Mouse (Mus musculus) bone marrow, adult 2 months (tissue): ENCODE data around the gene Ddah1.

Experiments
- CTCF ChIP-seq: fragments of 200-500 bp; IDR thresholded peaks from 2 replicates; pipeline ENCODE4 v1.5.1; 2011; ENCODE audit warnings: low read length, control low read depth; ENCODE audit not compliant: control insufficient read depth, insufficient read depth
- POLR2A ChIP-seq: fragments of 200-500 bp; IDR thresholded peaks from 2 replicates; pipeline ENCODE4 v1.6.1; 2011; ENCODE audit warnings: low read depth, mild to moderate bottlenecking, control low read depth, low read length, borderline replicate concordance; ENCODE audit not compliant: control insufficient read depth

- TF ChIP-seq POLR2A (no peak), CTCF (no peak)
Measured at GRCm38 (mm10) chr3:145922019-145922854, 163.8 kb downstream of the Ddah1 start, which contains the start of gene Bcl10.
